Mouse (Mus musculus) G1E (cell line): ENCODE results near the gene Sin3a.

Source experiments
- CTCF ChIP-seq: IDR thresholded peaks from 2 replicates; pipeline ENCODE4 v1.5.1; 2012; ENCODE audit warnings: low read depth, low read length, inconsistent platforms, mixed read lengths
- POLR2AphosphoS5 ChIP-seq: IDR thresholded peaks from 2 replicates; pipeline ENCODE4 v1.6.1; 2012; ENCODE audit warnings: low read depth, low read length, inconsistent platforms; ENCODE audit not compliant: insufficient replicate concordance

GRCm38 (mm10) chr9:57143212-57143611, 71.4 kb downstream of the Sin3a start:
- TF ChIP-seq CTCF (no peak), POLR2AphosphoS5 (no peak)
